Mouse (Mus musculus): ENCODE results near the gene Marveld2. TPM values are rescaled to one million over a fixed set of nuclear protein-coding genes. Genes with fewer than 3 reads are reported as not detected.

Gene Marveld2
- polyA plus RNA-seq, 1 experiment: 0.05 TPM

GRCm38 (mm10) chr13:100559449-100559848 lies 57.3 kb downstream of the Marveld2 start:
- Histone ChIP-seq H3K36me3 (ENCODE audit: control insufficient read depth, insufficient read depth) (no peaks in the 10 kb centered on the region), H3K79me2 (ENCODE audit: control insufficient read depth, insufficient read depth) (no peaks in the 10 kb centered on the region), H3K4me3 (ENCODE audit: insufficient read depth, poor library complexity, severe bottlenecking) (no peak overlapping the region), H3K79me3 (ENCODE audit: low read depth) (no peaks in the 10 kb centered on the region), H3K27me3 (ENCODE audit: control insufficient read depth, insufficient read depth, insufficient read length) (no peaks in the 10 kb centered on the region), H3ac (ENCODE audit: control insufficient read depth, insufficient read length, low read depth) (no peak overlapping the region)
- TF ChIP-seq CEBPB (IDR thresholded peaks at IDR 0.05; ENCODE audit: low read depth) (no peak), MYOD1 (IDR thresholded peaks at IDR 0.05; ENCODE audit: control insufficient read depth, insufficient read length, low read depth) (no peak), CTCF (IDR thresholded peaks at IDR 0.05; ENCODE audit: control insufficient read depth, insufficient read depth, insufficient read length) (no peak), MAX (IDR thresholded peaks at IDR 0.05) (no peak), USF1 (IDR thresholded peaks at IDR 0.05; ENCODE audit: low read depth) (no peak)

- H3K79me2 ChIP-seq (ENCODE audit: control insufficient read depth, insufficient read depth): no peaks in the 10 kb centered on the region
- H3ac ChIP-seq (ENCODE audit: control insufficient read depth, insufficient read length, low read depth): no peak overlapping the region
- H3K36me3 ChIP-seq (ENCODE audit: control insufficient read depth, insufficient read depth): no peaks in the 10 kb centered on the region
- no peaks in the 10 kb centered on the region for H3K27me3 ChIP-seq (ENCODE audit: control insufficient read depth, insufficient read depth, insufficient read length)
- H3K79me3 ChIP-seq (ENCODE audit: low read depth): no peaks in the 10 kb centered on the region
- TF ChIP-seq FOSL1 (IDR thresholded peaks at IDR 0.05; ENCODE audit: insufficient read depth, low read length, poor library complexity, severe bottlenecking) (no peak), CTCF (IDR thresholded peaks at IDR 0.05; ENCODE audit: control insufficient read depth, insufficient read depth, insufficient read length) (no peak), CEBPB (IDR thresholded peaks at IDR 0.05; ENCODE audit: low read depth) (no peak), USF1 (IDR thresholded peaks at IDR 0.05; ENCODE audit: low read depth) (no peak), MYOG (IDR thresholded peaks at IDR 0.05; ENCODE audit: control insufficient read depth, extremely low read depth, insufficient read length) (no peak), MYOD1 (IDR thresholded peaks at IDR 0.05; ENCODE audit: control insufficient read depth, insufficient read length, low read depth) (no peak), MAX (IDR thresholded peaks at IDR 0.05) (no peak)
- H3K4me3 ChIP-seq (ENCODE audit: insufficient read depth, poor library complexity, severe bottlenecking): no peak overlapping the region
Measured at GRCm38 (mm10) chr13:100557011-100557410, 59.8 kb downstream of the Marveld2 start.

DNA sequence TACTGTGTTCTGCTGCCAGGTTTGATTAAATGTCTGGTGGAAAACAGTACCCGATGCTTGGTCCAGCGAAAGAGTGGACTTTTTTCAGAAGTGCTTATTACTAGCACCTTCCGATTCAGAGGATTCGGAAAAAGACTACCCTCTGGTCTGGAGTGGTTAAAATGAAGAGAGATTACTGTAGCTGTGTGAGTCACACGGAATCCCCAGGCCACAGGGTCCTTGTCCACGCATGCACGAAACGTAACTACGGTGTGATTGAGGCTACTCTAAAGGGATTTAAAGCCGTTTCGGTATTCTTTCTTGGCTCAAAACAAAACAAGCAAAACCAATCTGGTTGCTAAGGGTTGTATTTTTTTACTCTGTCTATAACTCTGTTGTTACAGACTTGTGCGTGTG lies 63.7 kb downstream of the Marveld2 start:
- no peak for TF ChIP-seq MYOD1 (IDR thresholded peaks at IDR 0.05; ENCODE audit: control insufficient read depth, insufficient read length, low read depth)
- H3K27me3 ChIP-seq (ENCODE audit: control insufficient read depth, insufficient read depth, insufficient read length): peaks cover 6% of the 10 kb centered on the region
- no peak overlapping the region for H3ac ChIP-seq (ENCODE audit: control insufficient read depth, insufficient read length, low read depth)
- no peaks in the 10 kb centered on the region for H3K79me3 ChIP-seq (ENCODE audit: low read depth)
- no peaks in the 10 kb centered on the region for H3K79me2 ChIP-seq (ENCODE audit: control insufficient read depth, insufficient read depth)
- H3K4me3 ChIP-seq (ENCODE audit: insufficient read depth, poor library complexity, severe bottlenecking): no peak overlapping the region
- no peaks in the 10 kb centered on the region for H3K36me3 ChIP-seq (ENCODE audit: control insufficient read depth, insufficient read depth)

DNA sequence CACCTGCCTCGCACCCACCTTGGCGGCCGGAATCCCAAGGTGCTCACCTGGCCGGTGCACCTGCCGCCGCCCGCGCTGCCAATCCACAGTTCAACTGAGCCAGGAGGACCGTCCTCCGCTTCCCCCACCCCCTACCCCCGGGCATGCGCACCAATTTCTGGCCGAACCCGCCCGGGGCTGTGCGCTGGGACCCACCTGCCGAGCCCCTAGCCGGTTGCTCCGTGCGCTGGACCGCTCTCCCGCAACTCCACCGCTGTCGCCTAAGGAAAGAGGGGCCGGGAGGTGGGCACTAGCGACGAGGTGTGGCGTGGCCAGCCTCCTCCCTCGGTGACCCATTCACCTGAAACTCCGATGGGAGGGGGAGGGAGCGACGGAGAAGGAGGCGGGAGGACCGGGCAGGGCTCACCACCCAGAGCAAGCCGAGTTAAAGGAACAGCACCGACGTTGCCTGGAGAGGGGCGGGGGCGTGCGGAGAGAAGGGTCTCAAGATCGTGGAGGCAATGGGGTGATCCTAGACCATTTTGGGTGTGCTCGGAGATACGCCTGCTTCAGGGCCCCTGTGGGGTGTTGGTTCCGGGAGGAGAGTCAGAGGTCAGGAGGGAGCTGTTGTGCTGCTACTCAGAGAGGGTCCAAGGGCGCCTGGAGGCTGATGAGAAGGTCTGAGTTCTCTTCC lies 64.3 kb downstream of the Marveld2 start, which contains the start of gene Ocln:
Gene Ocln, minus strand, starts transcription at position 350 of the 673 bp plus-strand sequence.
- Histone ChIP-seq H3K27me3 (ENCODE audit: control insufficient read depth, insufficient read depth, insufficient read length) (peaks cover 6% of the 10 kb centered on the region), H3ac (ENCODE audit: control insufficient read depth, insufficient read length, low read depth) (peak within 1 kb of the TSS; percentile 50), H3K79me2 (ENCODE audit: control insufficient read depth, insufficient read depth) (no peaks in the 10 kb centered on the region), H3K4me3 (ENCODE audit: insufficient read depth, poor library complexity, severe bottlenecking) (peak within 1 kb of the TSS; percentile 26), H3K79me3 (ENCODE audit: low read depth) (no peaks in the 10 kb centered on the region), H3K36me3 (ENCODE audit: control insufficient read depth, insufficient read depth) (no peaks in the 10 kb centered on the region)
- no peak for TF ChIP-seq MAX (IDR thresholded peaks at IDR 0.05)
- TF ChIP-seq MYOD1 (IDR thresholded peaks at IDR 0.05; ENCODE audit: control insufficient read depth, insufficient read length, low read depth): no peak
- no peak for TF ChIP-seq MYOG (IDR thresholded peaks at IDR 0.05; ENCODE audit: control insufficient read depth, extremely low read depth, insufficient read length)
- TF ChIP-seq USF1 (IDR thresholded peaks at IDR 0.05; ENCODE audit: low read depth): no peak
- no peak for TF ChIP-seq CEBPB (IDR thresholded peaks at IDR 0.05; ENCODE audit: low read depth)
- no peak for TF ChIP-seq CTCF (IDR thresholded peaks at IDR 0.05; ENCODE audit: control insufficient read depth, insufficient read depth, insufficient read length)
- no peak for TF ChIP-seq FOSL1 (IDR thresholded peaks at IDR 0.05; ENCODE audit: insufficient read depth, low read length, poor library complexity, severe bottlenecking)

- peak overlapping the region; percentile 50 for H3ac ChIP-seq (ENCODE audit: control insufficient read depth, insufficient read length, low read depth)
- H3K27me3 ChIP-seq (ENCODE audit: control insufficient read depth, insufficient read depth, insufficient read length): peaks cover 6% of the 10 kb centered on the region
- H3K4me3 ChIP-seq (ENCODE audit: insufficient read depth, poor library complexity, severe bottlenecking): peak overlapping the region; percentile 26
- no peaks in the 10 kb centered on the region for H3K79me3 ChIP-seq (ENCODE audit: low read depth)
- TF ChIP-seq CTCF (IDR thresholded peaks at IDR 0.05; ENCODE audit: control insufficient read depth, insufficient read depth, insufficient read length): no peak
- TF ChIP-seq MYOD1 (IDR thresholded peaks at IDR 0.05; ENCODE audit: control insufficient read depth, insufficient read length, low read depth): no peak
- no peak for TF ChIP-seq MYOG (IDR thresholded peaks at IDR 0.05; ENCODE audit: control insufficient read depth, extremely low read depth, insufficient read length)
- no peaks in the 10 kb centered on the region for H3K36me3 ChIP-seq (ENCODE audit: control insufficient read depth, insufficient read depth)
- no peaks in the 10 kb centered on the region for H3K79me2 ChIP-seq (ENCODE audit: control insufficient read depth, insufficient read depth)
Measured at GRCm38 (mm10) chr13:100552009-100552368, 64.8 kb downstream of the Marveld2 start.

GRCm38 (mm10) chr13:100551371-100552008 lies 65.3 kb downstream of the Marveld2 start:
- no peaks in the 10 kb centered on the region for H3K36me3 ChIP-seq (ENCODE audit: control insufficient read depth, insufficient read depth)
- TF ChIP-seq CEBPB (IDR thresholded peaks at IDR 0.05; ENCODE audit: low read depth) (no peak), MYOD1 (IDR thresholded peaks at IDR 0.05; ENCODE audit: control insufficient read depth, insufficient read length, low read depth) (no peak), MAX (IDR thresholded peaks at IDR 0.05) (no peak), CTCF (IDR thresholded peaks at IDR 0.05; ENCODE audit: control insufficient read depth, insufficient read depth, insufficient read length) (no peak), USF1 (IDR thresholded peaks at IDR 0.05; ENCODE audit: low read depth) (no peak), MYOG (IDR thresholded peaks at IDR 0.05; ENCODE audit: control insufficient read depth, extremely low read depth, insufficient read length) (no peak), FOSL1 (IDR thresholded peaks at IDR 0.05; ENCODE audit: insufficient read depth, low read length, poor library complexity, severe bottlenecking) (no peak)
- no peaks in the 10 kb centered on the region for H3K79me3 ChIP-seq (ENCODE audit: low read depth)
- H3K4me3 ChIP-seq (ENCODE audit: insufficient read depth, poor library complexity, severe bottlenecking): peak overlapping the region; percentile 26
- no peaks in the 10 kb centered on the region for H3K79me2 ChIP-seq (ENCODE audit: control insufficient read depth, insufficient read depth)
- peaks cover 6% of the 10 kb centered on the region for H3K27me3 ChIP-seq (ENCODE audit: control insufficient read depth, insufficient read depth, insufficient read length)
- H3ac ChIP-seq (ENCODE audit: control insufficient read depth, insufficient read length, low read depth): no peak overlapping the region
